Mouse (Mus musculus) cerebellum, adult 9-10 months (tissue): ENCODE results near the gene Agap3.

ENCODE experiments used
- DNase-seq: peaks from one replicate; pipeline ENCODE4 v3.0.0; 2022

Gene Agap3

GRCm38 (mm10) chr5:24433993-24434392 is 18.0 kb upstream of the Agap3 start:
- no peak for DNase-seq

GRCm38 (mm10) chr5:24441187-24441586 is 10.8 kb upstream of the Agap3 start:
- DNase-seq: no peak

- no peak for DNase-seq
These were observed 9.9 kb upstream of the Agap3 start for GRCm38 (mm10) chr5:24442029-24442428.

- peak; percentile 44 for DNase-seq
These were observed 8.8 kb upstream of the Agap3 start for GRCm38 (mm10) chr5:24443204-24443603.

GRCm38 (mm10) chr5:24443927-24444326 is 8.1 kb upstream of the Agap3 start:
- peak; percentile 57 for DNase-seq

- peak; percentile 93 for DNase-seq
These were observed 7.1 kb upstream of the Agap3 start, which contains the start of gene Fastk for GRCm38 (mm10) chr5:24444746-24445427. Fastk (minus strand) TSS chr5:24445287.

GRCm38 (mm10) chr5:24445428-24446080 is 6.4 kb upstream of the Agap3 start:
- no peak for DNase-seq

- peak; percentile 64 for DNase-seq
These were observed 5.3 kb upstream of the Agap3 start for GRCm38 (mm10) chr5:24446630-24447029.

GRCm38 (mm10) chr5:24447624-24448298 is 4.2 kb upstream of the Agap3 start, which contains the start of gene Tmub1:
Tmub1 (minus strand) TSS chr5:24447854.
- peak; percentile 87 for DNase-seq

- DNase-seq: peak; percentile 83
These were observed 530 bp upstream of the Agap3 start for GRCm38 (mm10) chr5:24451264-24452029.

- DNase-seq: peak; percentile 75
These were observed 785 bp downstream of the Agap3 start for GRCm38 (mm10) chr5:24452691-24453233.

- peak; percentile 91 for DNase-seq
These were observed 1.5 kb downstream of the Agap3 start for GRCm38 (mm10) chr5:24453283-24453984.

GRCm38 (mm10) chr5:24453985-24454303 is 2.0 kb downstream of the Agap3 start:
- DNase-seq: no peak

GRCm38 (mm10) chr5:24455076-24455475 is 3.1 kb downstream of the Agap3 start:
- no peak for DNase-seq

GRCm38 (mm10) chr5:24455613-24456012 is 3.6 kb downstream of the Agap3 start:
- no peak for DNase-seq

- no peak for DNase-seq
These were observed 14.8 kb downstream of the Agap3 start for GRCm38 (mm10) chr5:24466762-24467161.

GRCm38 (mm10) chr5:24470600-24470999 is 18.6 kb downstream of the Agap3 start:
- DNase-seq: peak; percentile 85

- DNase-seq: no peak
These were observed 21.1 kb downstream of the Agap3 start for GRCm38 (mm10) chr5:24472884-24473619.

- DNase-seq: no peak
These were observed 22.2 kb downstream of the Agap3 start for GRCm38 (mm10) chr5:24474025-24474722.

- no peak for DNase-seq
These were observed 22.8 kb downstream of the Agap3 start for GRCm38 (mm10) chr5:24474723-24475261.
